Mouse (Mus musculus) C2C12 (cell line): ENCODE results near the gene Dmrt1. TPM values are rescaled to one million over a fixed set of nuclear protein-coding genes. Genes with fewer than 3 reads are reported as not detected.

Experiments
- H3K27me3 ChIP-seq: one replicate; pipeline ENCODE4 v1.6.1; 2011; ENCODE audit not compliant: control insufficient read depth, insufficient read depth, insufficient read length
- H3K36me3 ChIP-seq: one replicate; pipeline ENCODE4 v1.6.1; 2011; ENCODE audit not compliant: control insufficient read depth, insufficient read depth
- H3K4me3 ChIP-seq: one replicate; pipeline ENCODE4 v1.5.1; 2011; ENCODE audit warnings: mild to moderate bottlenecking, control low read depth; ENCODE audit not compliant: poor library complexity, insufficient read depth, severe bottlenecking
- H3K79me2 ChIP-seq: one replicate; pipeline ENCODE4 v1.6.1; 2011; ENCODE audit not compliant: control insufficient read depth, insufficient read depth
- H3K79me3 ChIP-seq: one replicate; pipeline ENCODE4 v1.6.1; 2011; ENCODE audit warnings: low read depth, control low read depth
- H3ac ChIP-seq: one replicate; pipeline ENCODE3; 2011; ENCODE audit warnings: low read depth; ENCODE audit not compliant: control insufficient read depth, insufficient read length
- CEBPB ChIP-seq: IDR thresholded peaks from one replicate; pipeline ENCODE4 v1.6.1; 2011; ENCODE audit warnings: low read depth, mild to moderate bottlenecking, control low read depth, moderate library complexity
- CTCF ChIP-seq: IDR thresholded peaks from one replicate; pipeline ENCODE4 v1.5.1; 2011; ENCODE audit not compliant: control insufficient read depth, insufficient read depth, insufficient read length
- FOSL1 ChIP-seq: IDR thresholded peaks from one replicate; pipeline ENCODE4 v1.8.0; 2011; ENCODE audit warnings: mild to moderate bottlenecking, low read length; ENCODE audit not compliant: poor library complexity, insufficient read depth, severe bottlenecking
- MAX ChIP-seq: IDR thresholded peaks from one replicate; pipeline ENCODE4 v1.6.1; 2011; ENCODE audit warnings: mild to moderate bottlenecking, control low read depth
- MYOD1 ChIP-seq: IDR thresholded peaks from one replicate; pipeline ENCODE4 v1.6.1; 2011; ENCODE audit warnings: low read depth; ENCODE audit not compliant: control insufficient read depth, insufficient read length
- MYOG ChIP-seq: IDR thresholded peaks from one replicate; pipeline ENCODE4 v1.6.1; 2011; ENCODE audit not compliant: control insufficient read depth, insufficient read length; ENCODE audit errors: extremely low read depth
- USF1 ChIP-seq: IDR thresholded peaks from one replicate; pipeline ENCODE4 v1.6.1; 2011; ENCODE audit warnings: low read depth, mild to moderate bottlenecking, control low read depth, moderate library complexity
- polyA plus RNA-seq: library from polyadenylated mRNA; unstranded; fragments of >200 nt; fragmentation: generic; extraction: Trizol; gene quantifications from one replicate; pipeline ENCODE4 v1.2.1, GENCODE M21; 2012; ENCODE audit warnings: missing spikeins

Dmrt1 gene
- polyA plus RNA-seq, 1 experiment: not detected

- no peak overlapping the region for H3K4me3 ChIP-seq
- no peaks in the 10 kb centered on the region for H3K36me3 ChIP-seq
- no peaks in the 10 kb centered on the region for H3K27me3 ChIP-seq
- TF ChIP-seq MYOD1 (no peak), USF1 (no peak), FOSL1 (no peak)
- no peaks in the 10 kb centered on the region for H3K79me3 ChIP-seq
- H3K79me2 ChIP-seq: no peaks in the 10 kb centered on the region
- no peak overlapping the region for H3ac ChIP-seq
Measured at GRCm38 (mm10) chr19:25647136-25647535, 141.7 kb downstream of the Dmrt1 start.

DNA sequence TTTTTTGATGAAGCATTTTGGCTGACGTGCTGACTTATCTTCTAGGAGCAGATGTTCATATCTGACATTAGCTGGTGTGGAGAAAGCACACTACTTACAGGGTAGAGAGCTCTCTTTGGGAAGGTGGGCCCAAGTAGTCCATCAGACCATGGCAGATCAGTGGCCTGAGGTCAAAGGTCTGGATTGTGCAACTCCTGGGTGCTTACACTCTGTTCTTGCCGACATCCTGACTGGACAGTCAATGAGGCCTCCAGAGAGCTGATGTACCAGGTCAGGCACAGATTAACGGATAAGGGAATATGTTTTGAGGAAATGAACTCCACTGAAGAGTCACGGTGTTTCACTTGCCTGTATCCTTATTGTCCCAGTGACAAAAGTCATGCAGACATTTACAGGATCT is 143.3 kb downstream of the Dmrt1 start:
- TF ChIP-seq FOSL1 (no peak), CTCF (no peak), USF1 (no peak), MYOG (no peak), MYOD1 (no peak), MAX (no peak), CEBPB (no peak)
- H3K79me3 ChIP-seq: no peaks in the 10 kb centered on the region
- H3K79me2 ChIP-seq: no peaks in the 10 kb centered on the region
- no peaks in the 10 kb centered on the region for H3K36me3 ChIP-seq
- no peak overlapping the region for H3K4me3 ChIP-seq
- H3ac ChIP-seq: no peak overlapping the region
- no peaks in the 10 kb centered on the region for H3K27me3 ChIP-seq

GRCm38 (mm10) chr19:25650474-25650873 is 145.1 kb downstream of the Dmrt1 start:
- TF ChIP-seq MYOG (no peak), FOSL1 (no peak), MYOD1 (no peak), MAX (no peak), USF1 (no peak)
- Histone ChIP-seq H3ac (no peak overlapping the region), H3K79me3 (no peaks in the 10 kb centered on the region), H3K79me2 (no peaks in the 10 kb centered on the region), H3K36me3 (no peaks in the 10 kb centered on the region), H3K4me3 (no peak overlapping the region), H3K27me3 (no peaks in the 10 kb centered on the region)

- no peaks in the 10 kb centered on the region for H3K36me3 ChIP-seq
- TF ChIP-seq MYOD1 (no peak), MYOG (no peak)
- no peak overlapping the region for H3K4me3 ChIP-seq
- H3K79me2 ChIP-seq: no peaks in the 10 kb centered on the region
- H3K27me3 ChIP-seq: no peaks in the 10 kb centered on the region
- no peaks in the 10 kb centered on the region for H3K79me3 ChIP-seq
- H3ac ChIP-seq: no peak overlapping the region
Measured at GRCm38 (mm10) chr19:25652560-25652959, 147.1 kb downstream of the Dmrt1 start.

Other genes starting within 250 kb of the Dmrt1 start
- 0.33 TPM for gene Dmrt3, start 104.7 kb downstream of the Dmrt1 start, polyA plus RNA-seq
- gene Dmrt2, start 166.8 kb downstream of the Dmrt1 start, polyA plus RNA-seq: 1.4 TPM